Mouse (Mus musculus) midbrain, embryonic 15.5 days (tissue): ENCODE data around the gene Vps51. TPM values are rescaled to one million over a fixed set of nuclear protein-coding genes. Genes with fewer than 3 reads are reported as not detected.

Experiments
- ATAC-seq: fragments of 200-750 bp; cut with Nextera tagmentation; replicated peaks from 2 replicates; pipeline ENCODE4 v1.8.0; 2017; ENCODE audit warnings: moderate TSS enrichment
- H3K27ac ChIP-seq: fragments of 300-500 bp; sonication (generic); 2 replicates; pipeline ENCODE4 v1.5.1; 2015; ENCODE audit warnings: mild to moderate bottlenecking, inconsistent platforms
- H3K27me3 ChIP-seq: fragments of 300-500 bp; sonication (generic); replicated peaks from 2 replicates; pipeline ENCODE4 v1.6.1; 2015; ENCODE audit warnings: inconsistent platforms
- H3K36me3 ChIP-seq: fragments of 300-500 bp; sonication (generic); replicated peaks from 2 replicates; pipeline ENCODE4 v1.6.1; 2015; ENCODE audit warnings: inconsistent platforms
- H3K4me1 ChIP-seq: fragments of 300-500 bp; sonication (generic); 2 replicates; pipeline ENCODE4 v1.6.1; 2015; ENCODE audit warnings: inconsistent platforms
- H3K4me2 ChIP-seq: fragments of 300-500 bp; sonication (generic); 2 replicates; pipeline ENCODE4 v1.6.1; 2015; ENCODE audit warnings: inconsistent platforms, mild to moderate bottlenecking, moderate library complexity
- H3K4me3 ChIP-seq: fragments of 300-500 bp; sonication (generic); 2 replicates; pipeline ENCODE4 v1.5.1; 2015; ENCODE audit warnings: mild to moderate bottlenecking, inconsistent platforms
- H3K9ac ChIP-seq: fragments of 300-500 bp; sonication (generic); 2 replicates; pipeline ENCODE4 v1.6.1; 2015; ENCODE audit warnings: mild to moderate bottlenecking, inconsistent platforms
- H3K9me3 ChIP-seq: fragments of 300-500 bp; sonication (generic); 2 replicates; pipeline ENCODE4 v1.6.1; 2016; ENCODE audit warnings: inconsistent platforms
- WGBS: fragments of 180-500 bp; shearing (Covaris S2); methylation state at CpG from one replicate; pipeline ENCODE4 v1.1.7; 2015; ENCODE audit warnings: mixed read lengths; 5-methylcytosine and 5-hydroxymethylcytosine counted together
- polyA plus RNA-seq: library from polyadenylated mRNA; unstranded; fragments of >200 nt; fragmentation: Nextera tagmentation; extraction: Ambion mirVana; gene quantifications from 2 replicates; pipeline ENCODE4 v1.2.1, GENCODE M21; 2015

Gene Vps51
- polyA plus RNA-seq, 1 experiment from 2014 or later: 100.0 TPM

GRCm38 (mm10) chr19:6104476-6104875 lies 27.4 kb upstream of the Vps51 start:
- Histone ChIP-seq H3K9me3 (no peaks in the 10 kb centered on the region), H3K27me3 (no peaks in the 10 kb centered on the region), H3K9ac (no peak overlapping the region), H3K4me3 (no peak overlapping the region), H3K36me3 (no peaks in the 10 kb centered on the region), H3K27ac (no peak overlapping the region), H3K4me2 (no peak overlapping the region), H3K4me1 (no peaks in the 10 kb centered on the region)
- 71% methylated on average over 4 of the region's 4 CpGs for WGBS
- no peak for ATAC-seq

GRCm38 (mm10) chr19:6102169-6102853 lies 25.3 kb upstream of the Vps51 start:
- Histone ChIP-seq H3K27ac (no peak overlapping the region), H3K4me2 (no peak overlapping the region), H3K4me3 (no peak overlapping the region), H3K9ac (no peak overlapping the region), H3K9me3 (no peaks in the 10 kb centered on the region), H3K4me1 (no peaks in the 10 kb centered on the region), H3K27me3 (no peaks in the 10 kb centered on the region), H3K36me3 (no peaks in the 10 kb centered on the region)
- 78% methylated on average over 6 of the region's 6 CpGs for WGBS
- no peak for ATAC-seq

DNA sequence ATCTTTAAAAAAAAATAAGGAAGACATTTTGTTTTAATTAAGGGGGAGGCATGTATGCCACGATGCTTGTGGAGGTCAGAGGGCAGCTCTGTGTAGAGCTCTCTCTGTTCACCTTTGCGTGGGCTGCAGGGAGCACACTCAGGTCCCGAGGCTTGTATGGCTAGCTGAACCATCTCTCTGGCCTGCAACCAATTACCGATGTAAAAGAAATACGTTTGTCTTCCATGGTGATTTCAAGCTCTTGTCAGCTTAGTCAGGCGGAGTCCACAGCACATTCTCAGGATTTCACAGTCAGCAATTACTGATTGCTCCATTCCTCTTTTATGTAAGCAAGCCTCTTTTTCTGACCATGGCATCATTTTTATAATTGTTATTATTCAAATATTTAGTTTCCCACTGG lies 24.2 kb upstream of the Vps51 start:
- no peak overlapping the region for H3K4me3 ChIP-seq
- no peak for ATAC-seq
- no peak overlapping the region for H3K4me2 ChIP-seq
- no peaks in the 10 kb centered on the region for H3K9me3 ChIP-seq
- no peaks in the 10 kb centered on the region for H3K36me3 ChIP-seq
- WGBS: 79% methylated on average over 6 of the region's 6 CpGs
- H3K9ac ChIP-seq: no peak overlapping the region
- no peaks in the 10 kb centered on the region for H3K4me1 ChIP-seq
- no peak overlapping the region for H3K27ac ChIP-seq
- H3K27me3 ChIP-seq: no peaks in the 10 kb centered on the region

DNA sequence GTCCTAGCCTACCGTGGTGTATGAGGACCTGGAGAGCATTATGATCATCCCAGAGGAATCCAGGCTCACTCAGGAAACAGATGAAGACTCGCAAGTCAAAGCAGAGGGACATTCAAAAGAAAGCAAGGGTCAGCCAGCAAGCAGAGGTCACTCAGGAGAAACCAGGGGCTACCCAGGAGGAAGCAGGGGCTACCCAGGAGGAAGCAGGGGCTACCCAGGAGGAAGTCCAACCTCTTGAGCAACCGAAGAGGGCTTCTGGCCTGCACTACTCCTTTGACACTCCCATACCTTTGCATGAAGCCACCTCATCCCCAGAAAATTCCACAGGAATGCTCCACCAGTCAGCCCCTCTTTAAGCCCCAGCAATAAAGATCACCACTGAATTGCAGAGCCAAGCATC lies 20.8 kb upstream of the Vps51 start:
- Histone ChIP-seq H3K9ac (no peak overlapping the region), H3K36me3 (no peaks in the 10 kb centered on the region), H3K4me1 (no peaks in the 10 kb centered on the region), H3K4me2 (no peak overlapping the region), H3K27ac (no peak overlapping the region), H3K27me3 (no peaks in the 10 kb centered on the region), H3K9me3 (no peaks in the 10 kb centered on the region), H3K4me3 (no peak overlapping the region)
- 86% methylated on average over 3 of the region's 3 CpGs for WGBS
- ATAC-seq: no peak

DNA sequence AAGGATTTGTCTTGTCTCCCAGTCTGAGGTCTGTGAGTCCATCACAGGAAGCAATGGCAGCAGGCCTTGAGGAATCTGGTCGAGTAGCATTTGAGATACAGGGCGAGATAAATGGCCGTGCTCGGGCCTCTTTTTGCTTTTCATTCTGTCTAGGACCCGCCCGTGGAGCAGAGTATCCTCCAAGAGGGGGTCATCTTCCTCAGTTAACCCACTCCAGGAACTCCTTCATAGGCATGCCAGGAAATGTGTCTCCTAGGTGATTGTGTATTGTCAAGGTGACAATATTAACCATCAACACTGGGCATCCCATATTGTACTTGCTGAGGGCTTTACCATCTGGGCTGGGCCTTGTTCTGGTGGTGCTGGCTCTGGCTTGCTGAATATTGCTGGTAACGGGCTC lies 17.1 kb upstream of the Vps51 start, which contains the start of gene AC131692.1:
Gene AC131692.1 (plus strand): TSS at position 301 of the 400 bp plus-strand sequence.
- no peak for ATAC-seq
- no peaks in the 10 kb centered on the region for H3K4me1 ChIP-seq
- H3K4me2 ChIP-seq: no peak within 1 kb of the TSS
- no peak within 1 kb of the TSS for H3K4me3 ChIP-seq
- 90% methylated on average over 7 of the region's 7 CpGs for WGBS
- H3K9me3 ChIP-seq: no peaks in the 10 kb centered on the region
- H3K9ac ChIP-seq: no peak within 1 kb of the TSS
- no peak within 1 kb of the TSS for H3K27ac ChIP-seq
- H3K27me3 ChIP-seq: no peaks in the 10 kb centered on the region
- H3K36me3 ChIP-seq: no peaks in the 10 kb centered on the region

DNA sequence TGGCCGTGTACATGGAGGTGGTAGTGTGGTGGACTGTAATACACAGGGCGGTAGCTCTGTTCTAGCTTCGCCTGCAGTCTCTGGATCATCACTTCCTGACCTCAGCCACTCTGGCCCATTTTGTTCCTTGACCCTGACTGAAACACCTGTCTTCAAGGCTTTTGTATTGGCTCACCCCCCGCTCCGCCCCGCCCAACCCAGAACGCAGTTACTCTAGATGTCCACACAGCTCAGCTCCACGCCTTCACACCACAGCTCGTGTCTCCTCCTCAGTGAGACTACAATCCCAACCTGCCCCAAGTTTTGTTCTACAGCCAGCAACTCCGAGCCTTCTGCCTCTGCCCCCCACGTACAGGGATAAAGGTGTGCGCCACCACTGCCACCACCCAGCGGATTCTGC lies 11.8 kb upstream of the Vps51 start:
- Histone ChIP-seq H3K4me1 (peaks cover 15% of the 10 kb centered on the region), H3K27ac (no peak overlapping the region), H3K36me3 (no peaks in the 10 kb centered on the region), H3K27me3 (no peaks in the 10 kb centered on the region), H3K9me3 (no peaks in the 10 kb centered on the region), H3K4me3 (no peak overlapping the region), H3K4me2 (no peak overlapping the region), H3K9ac (no peak overlapping the region)
- ATAC-seq: no peak
- 94% methylated on average over 13 of the region's 13 CpGs for WGBS

- Histone ChIP-seq H3K36me3 (peaks cover 11% of the 10 kb centered on the region; the same call in 1 of the 2 replicates), H3K27ac (no peak overlapping the region), H3K4me1 (peaks cover 25% of the 10 kb centered on the region), H3K9me3 (no peaks in the 10 kb centered on the region), H3K4me2 (peak overlapping the region; percentile 92), H3K9ac (no peak overlapping the region), H3K27me3 (no peaks in the 10 kb centered on the region), H3K4me3 (peak overlapping the region; percentile 77)
- peak; percentile 57 for ATAC-seq
- WGBS: under 1% methylated on average over 17 of the region's 17 CpGs
Observed at GRCm38 (mm10) chr19:6085417-6085879, 8.4 kb upstream of the Vps51 start.

GRCm38 (mm10) chr19:6084478-6085248 lies 7.6 kb upstream of the Vps51 start, which contains the start of the genes Zfpl1 and Cdca5:
Gene Zfpl1 (minus strand): TSS chr19:6084956.
Gene Cdca5 (plus strand): TSS chr19:6084983.
- Histone ChIP-seq H3K4me2 (peak within 1 kb of the TSS; percentile 92), H3K4me1 (peaks cover 25% of the 10 kb centered on the region), H3K9ac (peak within 1 kb of the TSS; percentile 67), H3K36me3 (peaks cover 14% of the 10 kb centered on the region; the same call in 1 of the 2 replicates), H3K27me3 (no peaks in the 10 kb centered on the region), H3K9me3 (no peaks in the 10 kb centered on the region), H3K27ac (peak within 1 kb of the TSS; percentile 62), H3K4me3 (peak within 1 kb of the TSS; percentile 77)
- peak; percentile 92 for ATAC-seq
- WGBS: 1% methylated on average over 58 of the region's 58 CpGs

GRCm38 (mm10) chr19:6082156-6082555 lies 5.1 kb upstream of the Vps51 start, which contains the start of gene Gm28374:
Gene Gm28374 (minus strand): TSS chr19:6082256.
- Histone ChIP-seq H3K9ac (no peak within 1 kb of the TSS), H3K4me2 (no peak within 1 kb of the TSS), H3K27me3 (no peaks in the 10 kb centered on the region), H3K9me3 (no peaks in the 10 kb centered on the region), H3K27ac (no peak within 1 kb of the TSS), H3K4me3 (no peak within 1 kb of the TSS), H3K4me1 (peaks cover 29% of the 10 kb centered on the region), H3K36me3 (peaks cover 14% of the 10 kb centered on the region; the same call in 1 of the 2 replicates)
- ATAC-seq: no peak
- 88% methylated on average over 9 of the region's 9 CpGs for WGBS

DNA sequence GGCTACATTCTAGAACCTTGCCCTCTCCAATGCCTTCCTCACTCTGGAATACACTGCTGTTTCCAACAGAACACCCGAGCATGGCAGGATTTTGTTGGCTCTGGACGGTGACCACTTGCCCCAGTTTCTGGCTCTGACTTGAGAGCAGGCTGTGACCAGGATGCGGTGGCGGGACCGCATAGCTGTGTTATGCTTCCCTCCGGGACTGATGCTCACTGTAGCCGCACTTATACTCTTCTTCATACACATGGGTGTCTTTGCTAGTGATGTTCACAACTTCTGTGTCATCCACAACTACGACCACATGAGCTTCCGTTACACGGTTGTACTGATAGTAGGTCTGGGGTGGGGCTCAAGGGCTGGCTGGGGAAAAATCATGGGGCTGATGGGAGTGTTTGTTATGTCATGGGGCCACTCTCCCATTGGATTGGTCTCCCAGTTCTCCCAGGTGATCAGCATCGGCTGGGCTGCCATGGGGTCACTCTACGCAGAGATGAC lies 3.0 kb upstream of the Vps51 start, which contains the start of gene Tmem262:
Gene Tmem262 (plus strand): TSS at position 51 of the 498 bp plus-strand sequence.
- no peak within 1 kb of the TSS for H3K4me3 ChIP-seq
- no peak within 1 kb of the TSS for H3K27ac ChIP-seq
- H3K9me3 ChIP-seq: no peaks in the 10 kb centered on the region
- ATAC-seq: no peak
- peaks cover 14% of the 10 kb centered on the region; the same call in 1 of the 2 replicates for H3K36me3 ChIP-seq
- H3K4me2 ChIP-seq: no peak within 1 kb of the TSS
- no peak within 1 kb of the TSS for H3K9ac ChIP-seq
- WGBS: 94% methylated on average over 12 of the region's 12 CpGs
- no peaks in the 10 kb centered on the region for H3K27me3 ChIP-seq
- H3K4me1 ChIP-seq: peaks cover 37% of the 10 kb centered on the region

DNA sequence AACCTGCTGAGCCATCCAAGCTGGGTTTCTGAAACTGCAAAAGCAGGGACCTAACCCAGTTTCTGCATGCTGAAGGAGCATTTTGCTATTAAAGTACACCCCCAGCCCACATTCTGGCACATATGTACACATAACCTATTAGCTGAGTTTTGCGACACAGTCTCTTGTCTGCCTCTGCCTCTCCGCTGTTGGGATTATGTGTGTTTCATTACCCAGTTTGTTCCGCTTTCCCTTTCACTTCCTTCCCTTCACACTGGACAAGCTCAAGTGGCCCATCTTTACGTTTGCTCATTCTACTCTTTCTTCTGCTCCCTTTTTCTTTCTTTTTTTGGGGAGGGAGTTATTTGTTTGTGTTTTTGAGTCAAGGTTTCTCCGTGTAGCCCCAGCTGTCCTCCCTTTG lies 3.1 kb downstream of the Vps51 start:
- Histone ChIP-seq H3K4me1 (peaks cover 20% of the 10 kb centered on the region), H3K36me3 (peaks cover 23% of the 10 kb centered on the region), H3K4me3 (no peak overlapping the region), H3K9ac (no peak overlapping the region), H3K9me3 (no peaks in the 10 kb centered on the region), H3K27me3 (no peaks in the 10 kb centered on the region), H3K27ac (no peak overlapping the region), H3K4me2 (no peak overlapping the region)
- WGBS: 89% methylated on average over 5 of the region's 5 CpGs
- ATAC-seq: no peak

GRCm38 (mm10) chr19:6071261-6071660 lies 5.8 kb downstream of the Vps51 start:
- Histone ChIP-seq H3K9me3 (no peaks in the 10 kb centered on the region), H3K27ac (no peak overlapping the region), H3K4me2 (no peak overlapping the region), H3K4me3 (no peak overlapping the region), H3K4me1 (peaks cover 28% of the 10 kb centered on the region), H3K9ac (no peak overlapping the region), H3K36me3 (peaks cover 23% of the 10 kb centered on the region), H3K27me3 (no peaks in the 10 kb centered on the region)
- WGBS: 98% methylated on average over 19 of the region's 19 CpGs
- no peak for ATAC-seq
